In genomic region chr1:133530698-133531097, GRCm38 (mm10) we compare ENCODE assay signal across 23 mouse cellular contexts.
"Had no signal": no experiment of that assay in that cellular context is flagged by ENCODE, and none has a peak within 500 bp of the region (broad histone marks: within the 10 kb centered on the region; RNA-seq: fewer than 3 reads in every experiment).

No protein-coding gene starts in this region.

- H3K36me3 ChIP-seq: heart, embryonic 10.5 days; heart, embryonic 12.5 days; hindbrain, embryonic 13.5 days; hindbrain, embryonic 15.5 days; limb, embryonic 10.5 days; limb, embryonic 12.5 days; liver, embryonic 13.5 days; liver, embryonic 15.5 days had no signal

- H3K9me3 ChIP-seq: heart, embryonic 10.5 days; hindbrain, embryonic 15.5 days; limb, embryonic 10.5 days; limb, embryonic 12.5 days; liver, embryonic 13.5 days; liver, embryonic 15.5 days had no signal

- H3K4me1 ChIP-seq: hindbrain, embryonic 13.5 days; hindbrain, embryonic 15.5 days; limb, embryonic 12.5 days; liver, embryonic 13.5 days; liver, embryonic 15.5 days had no signal

- DNase-seq: gastrocnemius, postnatal 14 days; gastrocnemius, postnatal 36 days; heart, adult 18-20 months; heart, postnatal 10 days; heart, postnatal 36 days; kidney, adult 11 months; kidney, adult 2 months; kidney, adult 9 months; kidney, postnatal 10 days; kidney, postnatal 25 days; kidney, postnatal 4 days; liver; liver, embryonic 13.5 days had no signal

- H3K27me3 ChIP-seq: heart, embryonic 12.5 days; hindbrain, embryonic 13.5 days; hindbrain, embryonic 15.5 days; limb, embryonic 12.5 days; liver, embryonic 13.5 days; liver, embryonic 15.5 days had no signal

- H3K4me3 ChIP-seq: heart, embryonic 10.5 days; heart, embryonic 12.5 days; hindbrain, embryonic 13.5 days; hindbrain, embryonic 15.5 days; layer of hippocampus, adult 2 months; left cerebral cortex, adult 2 months; limb, embryonic 10.5 days; limb, embryonic 12.5 days; liver, embryonic 13.5 days; liver, embryonic 15.5 days had no signal

- H3K4me2 ChIP-seq: heart, embryonic 12.5 days; hindbrain, embryonic 13.5 days; hindbrain, embryonic 15.5 days; limb, embryonic 12.5 days; liver, embryonic 13.5 days; liver, embryonic 15.5 days had no signal

- H3K27ac ChIP-seq: heart, embryonic 10.5 days; hindbrain, embryonic 13.5 days; hindbrain, embryonic 15.5 days; hindbrain, postnatal 0 days; layer of hippocampus, adult 2 months; left cerebral cortex, adult 2 months; limb, embryonic 10.5 days; limb, embryonic 12.5 days; liver, embryonic 13.5 days; liver, embryonic 15.5 days had no signal

- H3K9ac ChIP-seq: heart, embryonic 12.5 days; hindbrain, embryonic 13.5 days; hindbrain, embryonic 15.5 days; limb, embryonic 12.5 days; liver, embryonic 13.5 days; liver, embryonic 15.5 days had no signal

- ATAC-seq: hindbrain, postnatal 0 days had no signal
